Mouse (Mus musculus) testis, adult 2 months (tissue): ENCODE measurements around the gene Igsf21. TPM values are rescaled to one million over a fixed set of nuclear protein-coding genes. Genes with fewer than 3 reads are reported as not detected.

ENCODE experiments used
- H3K27ac ChIP-seq: fragments of 200-500 bp; 2 replicates; pipeline ENCODE4 v1.5.1; 2012; ENCODE audit warnings: low read depth, low read length; ENCODE audit not compliant: control insufficient read depth, insufficient read depth
- H3K27me3 ChIP-seq: fragments of 200-500 bp; 2 replicates; pipeline ENCODE4 v1.6.1; 2012; ENCODE audit warnings: mild to moderate bottlenecking, low read length, moderate library complexity; ENCODE audit not compliant: control insufficient read depth, insufficient read depth
- H3K36me3 ChIP-seq: fragments of 200-500 bp; 2 replicates; pipeline ENCODE4 v1.6.1; 2012; ENCODE audit warnings: mild to moderate bottlenecking, low read length; ENCODE audit not compliant: control insufficient read depth, insufficient read depth
- H3K4me1 ChIP-seq: fragments of 200-500 bp; 2 replicates; pipeline ENCODE4 v1.6.1; 2012; ENCODE audit warnings: low read length; ENCODE audit not compliant: control insufficient read depth, insufficient read depth
- H3K4me3 ChIP-seq: fragments of 200-500 bp; 2 replicates; pipeline ENCODE4 v1.5.1; 2012; ENCODE audit warnings: low read depth, mild to moderate bottlenecking, low read length, moderate library complexity, mixed read lengths; ENCODE audit not compliant: control insufficient read depth
- CTCF ChIP-seq: fragments of 200-500 bp; IDR thresholded peaks from 2 replicates; pipeline ENCODE4 v1.5.1; 2012; ENCODE audit warnings: low read depth, mild to moderate bottlenecking, inconsistent platforms, low read length, moderate library complexity; ENCODE audit not compliant: control insufficient read depth, insufficient read depth, insufficient replicate concordance
- POLR2A ChIP-seq: fragments of 200-500 bp; IDR thresholded peaks from 2 replicates; pipeline ENCODE4 v1.6.1; 2012; ENCODE audit warnings: low read depth, mild to moderate bottlenecking, inconsistent platforms, low read length, moderate library complexity; ENCODE audit not compliant: control insufficient read depth
- polyA plus RNA-seq: library from polyadenylated mRNA; depleted of rRNA; stranded (reverse); fragments of >200 nt; gene quantifications from 2 replicates; pipeline ENCODE4 v1.2.3, GENCODE M21; 2012

Igsf21 gene
- polyA plus RNA-seq, 1 experiment: 0.41 TPM

- H3K27ac ChIP-seq: no peak overlapping the region
- no peak overlapping the region for H3K4me3 ChIP-seq
- H3K27me3 ChIP-seq: no peaks in the 10 kb centered on the region
- peaks cover 3% of the 10 kb centered on the region; the same call in 1 of the 2 replicates for H3K4me1 ChIP-seq
- no peaks in the 10 kb centered on the region for H3K36me3 ChIP-seq
- TF ChIP-seq CTCF (no peak), POLR2A (no peak)
Measured at GRCm38 (mm10) chr4:140084064-140084463, 162.5 kb downstream of the Igsf21 start.

- Histone ChIP-seq H3K4me3 (no peak overlapping the region), H3K4me1 (peaks cover 3% of the 10 kb centered on the region; the same call in 1 of the 2 replicates), H3K27me3 (no peaks in the 10 kb centered on the region), H3K27ac (no peak overlapping the region), H3K36me3 (no peaks in the 10 kb centered on the region)
- TF ChIP-seq CTCF: no peak
- no peak for TF ChIP-seq POLR2A
Measured at GRCm38 (mm10) chr4:140078416-140078815, 168.2 kb downstream of the Igsf21 start.

- H3K27ac ChIP-seq: no peak overlapping the region
- no peaks in the 10 kb centered on the region for H3K36me3 ChIP-seq
- no peak overlapping the region for H3K4me3 ChIP-seq
- H3K27me3 ChIP-seq: no peaks in the 10 kb centered on the region
- TF ChIP-seq POLR2A (no peak), CTCF (no peak)
- H3K4me1 ChIP-seq: peaks cover 3% of the 10 kb centered on the region; the same call in 1 of the 2 replicates
Measured at GRCm38 (mm10) chr4:140077615-140078014, 169.0 kb downstream of the Igsf21 start.

GRCm38 (mm10) chr4:140076852-140077563 lies 169.6 kb downstream of the Igsf21 start:
- Histone ChIP-seq H3K36me3 (no peaks in the 10 kb centered on the region), H3K27me3 (no peaks in the 10 kb centered on the region), H3K27ac (no peak overlapping the region), H3K4me1 (peaks cover 3% of the 10 kb centered on the region; the same call in 1 of the 2 replicates), H3K4me3 (no peak overlapping the region)
- TF ChIP-seq POLR2A: no peak
- TF ChIP-seq CTCF: no peak

GRCm38 (mm10) chr4:140076428-140076827 lies 170.2 kb downstream of the Igsf21 start:
- TF ChIP-seq CTCF (no peak), POLR2A (no peak)
- Histone ChIP-seq H3K27ac (no peak overlapping the region), H3K27me3 (no peaks in the 10 kb centered on the region), H3K4me3 (no peak overlapping the region), H3K36me3 (no peaks in the 10 kb centered on the region), H3K4me1 (peaks cover 3% of the 10 kb centered on the region; the same call in 1 of the 2 replicates)

- Histone ChIP-seq H3K27ac (peak overlapping the region; percentile 46; the same call in 1 of the 2 replicates), H3K4me1 (peaks cover 9% of the 10 kb centered on the region; the same call in 1 of the 2 replicates), H3K4me3 (no peak overlapping the region), H3K27me3 (no peaks in the 10 kb centered on the region), H3K36me3 (no peaks in the 10 kb centered on the region)
- TF ChIP-seq CTCF (no peak), POLR2A (no peak)
Measured at GRCm38 (mm10) chr4:140071047-140071446, 175.5 kb downstream of the Igsf21 start.

GRCm38 (mm10) chr4:140070331-140070652 lies 176.3 kb downstream of the Igsf21 start:
- H3K36me3 ChIP-seq: no peaks in the 10 kb centered on the region

More at GRCm38 (mm10) chr4:140070331-140070652, 176.3 kb downstream of the Igsf21 start:
- TF ChIP-seq CTCF (no peak), POLR2A (no peak)
- Histone ChIP-seq H3K27ac (peak overlapping the region; percentile 29), H3K27me3 (no peaks in the 10 kb centered on the region), H3K4me3 (no peak overlapping the region), H3K4me1 (peaks cover 14% of the 10 kb centered on the region)
